Mouse (Mus musculus) limb, embryonic 15.5 days (tissue): ENCODE results near the gene Prex1. TPM values are rescaled to one million over a fixed set of nuclear protein-coding genes. Genes with fewer than 3 reads are reported as not detected.

Source experiments
- ATAC-seq: fragments of 200-750 bp; cut with Nextera tagmentation; 2 replicates; pipeline ENCODE4 v1.8.0; 2017; ENCODE audit warnings: low read depth, moderate TSS enrichment; ENCODE audit not compliant: insufficient number of reproducible peaks, low FRiP score, low TSS enrichment
- H3K27ac ChIP-seq: fragments of 300-500 bp; sonication (generic); 2 replicates; pipeline ENCODE4 v1.5.1; 2015; ENCODE audit warnings: moderate library complexity, mild to moderate bottlenecking, inconsistent platforms
- H3K27me3 ChIP-seq: fragments of 300-500 bp; sonication (generic); 2 replicates; pipeline ENCODE4 v1.6.1; 2015; ENCODE audit warnings: inconsistent platforms
- H3K36me3 ChIP-seq: fragments of 300-500 bp; sonication (generic); 2 replicates; pipeline ENCODE4 v1.6.1; 2015; ENCODE audit warnings: inconsistent platforms
- H3K4me1 ChIP-seq: fragments of 300-500 bp; sonication (generic); 2 replicates; pipeline ENCODE4 v1.6.1; 2015; ENCODE audit warnings: inconsistent platforms
- H3K4me2 ChIP-seq: fragments of 300-500 bp; sonication (generic); 2 replicates; pipeline ENCODE4 v1.6.1; 2015; ENCODE audit warnings: mild to moderate bottlenecking, inconsistent platforms
- H3K4me3 ChIP-seq: fragments of 300-500 bp; sonication (generic); 2 replicates; pipeline ENCODE4 v1.5.1; 2015; ENCODE audit warnings: mild to moderate bottlenecking, inconsistent platforms
- H3K9ac ChIP-seq: fragments of 300-500 bp; sonication (generic); 2 replicates; pipeline ENCODE4 v1.6.1; 2015; ENCODE audit warnings: inconsistent platforms
- H3K9me3 ChIP-seq: fragments of 300-500 bp; sonication (generic); 2 replicates; pipeline ENCODE4 v1.6.1; 2016; ENCODE audit warnings: inconsistent platforms
- WGBS: fragments of 180-500 bp; shearing (Covaris S2); methylation state at CpG from one replicate; pipeline ENCODE4 v1.1.7; 2015; 5-methylcytosine and 5-hydroxymethylcytosine counted together
- polyA plus RNA-seq: library from polyadenylated mRNA; unstranded; fragments of >200 nt; fragmentation: Nextera tagmentation; extraction: Ambion mirVana; gene quantifications from 2 replicates; pipeline ENCODE4 v1.2.1, GENCODE M21; 2015

Prex1 gene
- polyA plus RNA-seq, 1 experiment from 2014 or later, result 19.1 TPM

- no peak for ATAC-seq
- Histone ChIP-seq H3K27me3 (no peaks in the 10 kb centered on the region), H3K4me2 (no peak overlapping the region), H3K4me1 (peaks cover 14% of the 10 kb centered on the region), H3K9me3 (no peaks in the 10 kb centered on the region), H3K36me3 (peaks cover 9% of the 10 kb centered on the region; the same call in 1 of the 2 replicates), H3K4me3 (no peak overlapping the region), H3K9ac (no peak overlapping the region), H3K27ac (no peak overlapping the region)
- WGBS, result 39% methylated on average over 9 of the region's 9 CpGs
Observed at GRCm38 (mm10) chr2:166623081-166623567, 90.5 kb downstream of the Prex1 start.

DNA sequence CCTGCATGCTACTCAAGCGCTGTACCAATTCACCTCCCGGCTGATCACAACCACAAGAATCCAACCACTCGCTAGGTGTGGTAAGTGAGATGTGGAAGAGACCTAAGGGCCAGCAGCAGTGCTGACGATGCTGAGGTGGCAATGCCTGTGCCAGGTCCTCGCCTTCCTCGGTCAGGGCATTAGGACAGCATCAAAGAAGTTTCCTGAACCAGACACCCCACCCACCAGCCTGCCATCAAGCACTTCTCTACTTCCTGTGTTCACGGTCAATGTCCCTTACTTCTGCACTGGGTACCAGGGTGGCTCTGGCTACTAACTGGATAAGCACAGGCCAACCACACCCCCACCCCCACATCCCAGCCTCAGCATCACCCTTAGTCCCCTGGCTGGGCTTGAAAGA, 91.0 kb downstream of the Prex1 start:
- 0 out of 2 replicates have a peak, but pooled peaks cover 9% of the 10 kb centered on the region for H3K36me3 ChIP-seq
- no peak overlapping the region for H3K4me2 ChIP-seq
- no peak overlapping the region for H3K4me3 ChIP-seq
- 66% methylated on average over 7 of the region's 7 CpGs for WGBS
- H3K27me3 ChIP-seq, result no peaks in the 10 kb centered on the region
- ATAC-seq, result no peak
- H3K9ac ChIP-seq, result no peak overlapping the region
- peaks cover 14% of the 10 kb centered on the region for H3K4me1 ChIP-seq
- H3K9me3 ChIP-seq, result no peaks in the 10 kb centered on the region
- no peak overlapping the region for H3K27ac ChIP-seq

DNA sequence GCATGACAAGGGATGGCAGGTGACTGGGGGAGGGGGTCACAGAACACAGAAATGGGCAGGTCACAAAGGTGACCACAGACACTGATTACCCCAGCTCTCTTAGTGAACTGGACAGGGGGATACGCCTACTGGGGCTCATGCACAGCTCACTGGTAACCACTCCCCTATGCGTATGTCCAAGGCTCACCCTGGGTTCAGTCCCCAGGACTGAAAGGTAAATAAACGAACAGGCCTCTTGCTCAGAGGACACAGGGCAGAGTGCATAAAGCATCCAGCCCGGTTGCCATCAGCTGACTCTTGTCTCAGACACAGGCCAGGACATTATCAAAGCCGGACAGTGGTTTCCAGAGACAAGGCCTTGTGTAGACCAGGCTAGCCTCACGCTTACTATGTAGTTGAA, 91.6 kb downstream of the Prex1 start:
- Histone ChIP-seq H3K9me3 (no peaks in the 10 kb centered on the region), H3K4me1 (peaks cover 14% of the 10 kb centered on the region), H3K27me3 (no peaks in the 10 kb centered on the region), H3K4me2 (no peak overlapping the region), H3K27ac (no peak overlapping the region), H3K9ac (no peak overlapping the region), H3K4me3 (no peak overlapping the region), H3K36me3 (0 out of 2 replicates have a peak, but pooled peaks cover 9% of the 10 kb centered on the region)
- WGBS, result 86% methylated on average over 6 of the region's 6 CpGs
- ATAC-seq, result no peak

DNA sequence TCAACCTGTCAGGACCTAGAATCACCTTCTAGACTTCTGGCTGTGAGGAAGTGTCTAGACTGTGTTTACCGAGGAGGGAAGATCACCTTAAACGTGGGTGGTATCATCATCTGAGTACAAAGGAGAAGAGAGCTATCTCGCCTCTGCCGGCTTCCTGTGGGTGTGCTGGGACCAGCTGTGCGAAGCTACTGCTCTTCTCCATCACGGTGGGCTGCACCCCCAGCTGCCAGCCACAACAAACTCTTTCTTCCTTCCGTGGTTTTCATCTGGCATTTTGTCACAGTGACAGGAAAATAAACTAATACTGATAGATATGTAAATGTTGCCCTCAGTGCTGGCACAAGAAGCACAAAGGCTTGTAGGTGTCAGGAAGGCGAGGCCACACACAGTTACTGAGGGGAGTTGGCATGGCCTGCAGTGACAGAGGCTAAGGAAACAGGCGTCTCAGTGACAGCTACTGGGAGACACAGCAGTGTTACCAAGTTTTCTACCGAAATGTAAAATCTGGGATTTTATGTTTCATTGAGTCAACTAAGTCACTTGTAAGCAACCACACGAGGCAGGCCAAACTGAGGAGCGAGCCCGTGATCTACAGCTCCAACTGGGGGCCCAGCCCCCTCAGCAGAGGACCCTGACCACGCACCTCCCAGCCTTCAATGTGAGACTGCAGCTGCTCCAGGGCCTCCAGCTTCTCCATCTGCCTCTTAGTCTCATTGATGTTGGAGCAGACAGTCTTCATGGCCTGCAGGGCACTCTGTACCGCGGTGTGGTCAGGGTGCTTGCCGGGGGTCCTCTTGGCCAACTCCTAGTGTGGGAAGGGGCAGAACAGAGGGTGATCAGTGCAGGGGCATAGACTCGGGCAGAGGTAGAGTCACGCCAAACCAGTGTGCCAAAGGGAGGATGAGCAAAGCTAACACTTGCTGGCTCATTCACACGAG, 92.8 kb downstream of the Prex1 start:
- no peaks in the 10 kb centered on the region for H3K27me3 ChIP-seq
- 66% methylated on average over 20 of the region's 20 CpGs for WGBS
- H3K9ac ChIP-seq, result no peak overlapping the region
- H3K4me3 ChIP-seq, result no peak overlapping the region
- H3K9me3 ChIP-seq, result no peaks in the 10 kb centered on the region
- 0 out of 2 replicates have a peak, but pooled peaks cover 9% of the 10 kb centered on the region for H3K36me3 ChIP-seq
- H3K27ac ChIP-seq, result no peak overlapping the region; the same call in 1 of the 2 replicates
- peaks cover 14% of the 10 kb centered on the region for H3K4me1 ChIP-seq
- H3K4me2 ChIP-seq, result no peak overlapping the region
- ATAC-seq, result no peak

- 66% methylated on average over 10 of the region's 10 CpGs for WGBS
- Histone ChIP-seq H3K4me1 (peaks cover 14% of the 10 kb centered on the region), H3K27me3 (no peaks in the 10 kb centered on the region), H3K4me3 (no peak overlapping the region), H3K4me2 (no peak overlapping the region), H3K36me3 (0 out of 2 replicates have a peak, but pooled peaks cover 9% of the 10 kb centered on the region), H3K27ac (no peak overlapping the region), H3K9ac (no peak overlapping the region), H3K9me3 (no peaks in the 10 kb centered on the region)
- ATAC-seq, result no peak
Observed at GRCm38 (mm10) chr2:166619906-166620490, 93.6 kb downstream of the Prex1 start.

GRCm38 (mm10) chr2:166619270-166619669, 94.4 kb downstream of the Prex1 start:
- no peak for ATAC-seq

GRCm38 (mm10) chr2:166617706-166618105, 95.9 kb downstream of the Prex1 start:
- 93% methylated on average over 5 of the region's 5 CpGs for WGBS
- H3K36me3 ChIP-seq, result peaks cover 14% of the 10 kb centered on the region; the same call in 1 of the 2 replicates
- H3K27me3 ChIP-seq, result no peaks in the 10 kb centered on the region
- ATAC-seq, result no peak
- H3K9ac ChIP-seq, result no peak overlapping the region
- no peak overlapping the region for H3K4me2 ChIP-seq
- no peaks in the 10 kb centered on the region for H3K9me3 ChIP-seq
- H3K4me1 ChIP-seq, result peaks cover 3% of the 10 kb centered on the region
- no peak overlapping the region for H3K4me3 ChIP-seq
- H3K27ac ChIP-seq, result no peak overlapping the region

More at GRCm38 (mm10) chr2:166619270-166619669, 94.4 kb downstream of the Prex1 start:
- H3K9me3 ChIP-seq, result no peaks in the 10 kb centered on the region
- 85% methylated on average over 5 of the region's 5 CpGs for WGBS
- 0 out of 2 replicates have a peak, but pooled peaks cover 9% of the 10 kb centered on the region for H3K36me3 ChIP-seq
- H3K4me3 ChIP-seq, result no peak overlapping the region
- H3K27ac ChIP-seq, result no peak overlapping the region
- H3K4me1 ChIP-seq, result peaks cover 14% of the 10 kb centered on the region
- no peak overlapping the region for H3K9ac ChIP-seq
- no peak overlapping the region for H3K4me2 ChIP-seq
- H3K27me3 ChIP-seq, result no peaks in the 10 kb centered on the region

DNA sequence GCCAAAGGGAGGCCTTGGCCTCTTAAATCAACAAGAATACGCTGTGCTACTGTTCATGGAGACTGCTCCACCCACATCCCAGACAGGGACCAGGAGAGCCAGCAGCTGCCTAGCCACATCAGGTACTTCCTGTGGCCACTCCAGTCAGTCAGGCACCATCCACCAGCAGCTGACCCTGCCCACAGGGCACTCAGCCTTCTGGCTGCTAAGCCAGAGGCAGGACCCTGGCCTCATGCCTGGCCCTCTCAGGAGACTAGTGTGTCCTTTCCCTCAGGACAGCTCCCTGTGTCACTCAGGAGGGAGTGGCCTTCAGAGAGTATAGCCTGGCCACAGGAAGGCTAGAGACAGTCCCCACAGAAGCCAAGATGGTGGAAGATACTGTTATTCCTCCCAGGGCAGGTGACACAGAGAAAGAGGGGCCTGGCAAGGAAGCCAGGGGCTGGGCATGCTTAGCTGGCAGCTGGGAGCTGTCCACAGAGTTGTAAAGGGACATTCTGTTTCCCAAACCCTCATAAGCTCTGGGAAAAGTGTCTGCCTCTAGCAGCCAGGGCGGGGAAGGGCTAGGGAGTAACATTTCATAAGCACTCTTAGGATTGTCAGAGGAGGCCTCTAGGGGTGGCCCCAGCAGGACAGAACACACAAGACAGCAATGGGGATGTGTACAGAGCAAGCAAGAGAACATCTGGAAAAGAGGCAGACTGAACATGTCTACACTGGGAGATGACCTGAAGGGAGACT, 98.1 kb downstream of the Prex1 start:
- Histone ChIP-seq H3K4me1 (no peaks in the 10 kb centered on the region), H3K27me3 (no peaks in the 10 kb centered on the region), H3K4me2 (no peak overlapping the region), H3K9ac (no peak overlapping the region), H3K9me3 (no peaks in the 10 kb centered on the region), H3K4me3 (no peak overlapping the region), H3K27ac (no peak overlapping the region), H3K36me3 (peaks cover 15% of the 10 kb centered on the region; the same call in 1 of the 2 replicates)
- 71% methylated on average over 2 of the region's 2 CpGs for WGBS
- no peak for ATAC-seq

DNA sequence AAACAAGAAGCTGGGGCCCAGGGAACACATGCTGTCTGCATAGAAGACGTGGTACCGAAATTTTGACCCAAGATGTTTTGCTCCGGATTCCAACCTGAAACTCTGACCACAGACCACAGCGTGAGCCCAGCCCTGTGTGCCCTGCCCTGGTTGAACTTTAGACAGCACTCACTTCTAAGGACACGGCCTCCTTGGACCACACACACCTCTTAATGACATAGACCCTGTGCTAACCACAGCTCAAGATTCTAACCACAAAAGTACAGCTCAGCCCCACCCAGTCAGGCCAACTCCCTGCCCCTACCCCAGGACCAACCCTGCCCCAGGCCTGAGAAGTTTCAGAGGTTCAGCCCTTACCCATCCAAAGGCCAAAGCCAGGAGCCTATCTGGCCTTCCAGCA, 103.4 kb downstream of the Prex1 start:
- no peak for ATAC-seq
- no peaks in the 10 kb centered on the region for H3K27me3 ChIP-seq
- H3K36me3 ChIP-seq, result peaks cover 6% of the 10 kb centered on the region; the same call in 1 of the 2 replicates
- H3K4me2 ChIP-seq, result no peak overlapping the region
- no peak overlapping the region for H3K9ac ChIP-seq
- no peaks in the 10 kb centered on the region for H3K9me3 ChIP-seq
- H3K27ac ChIP-seq, result no peak overlapping the region
- peaks cover 29% of the 10 kb centered on the region for H3K4me1 ChIP-seq
- WGBS, result 85% methylated on average over 5 of the region's 5 CpGs
- no peak overlapping the region for H3K4me3 ChIP-seq

DNA sequence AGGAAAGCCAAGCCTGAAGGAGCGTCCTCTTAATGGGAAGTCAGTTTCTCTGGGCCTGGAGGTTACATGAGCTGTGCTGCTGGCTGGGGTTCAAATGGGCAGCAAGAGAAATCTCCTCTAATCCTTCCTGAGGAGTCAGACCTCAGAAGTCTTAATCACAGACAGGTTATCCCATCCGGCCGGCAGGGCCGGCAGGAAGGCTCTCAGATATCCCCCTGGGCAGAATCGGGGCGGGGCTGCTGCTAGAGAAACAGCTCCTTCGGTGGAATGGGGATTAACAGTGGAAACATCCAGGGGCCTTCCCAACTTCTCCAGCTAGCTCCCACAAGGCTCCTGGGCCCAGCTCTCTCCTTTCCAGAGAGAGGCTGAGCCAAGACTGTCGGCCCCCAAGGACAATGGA, 105.1 kb downstream of the Prex1 start:
- Histone ChIP-seq H3K9ac (no peak overlapping the region), H3K27me3 (no peaks in the 10 kb centered on the region), H3K4me2 (no peak overlapping the region), H3K4me1 (peaks cover 35% of the 10 kb centered on the region), H3K36me3 (peaks cover 6% of the 10 kb centered on the region; the same call in 1 of the 2 replicates), H3K9me3 (no peaks in the 10 kb centered on the region), H3K4me3 (no peak overlapping the region), H3K27ac (peak overlapping the region; percentile 43)
- 18% methylated on average over 8 of the region's 8 CpGs for WGBS
- 0 out of 2 replicates have a peak, but pooled peaks have one; percentile 9 for ATAC-seq

- no peak overlapping the region for H3K9ac ChIP-seq
- H3K4me3 ChIP-seq, result no peak overlapping the region
- no peaks in the 10 kb centered on the region for H3K9me3 ChIP-seq
- H3K27ac ChIP-seq, result 0 out of 2 replicates have a peak overlapping the region, but pooled peaks have one; percentile 43
- no peak for ATAC-seq
- peaks cover 35% of the 10 kb centered on the region for H3K4me1 ChIP-seq
- H3K36me3 ChIP-seq, result no peaks in the 10 kb centered on the region
- H3K27me3 ChIP-seq, result no peaks in the 10 kb centered on the region
- 65% methylated on average over 17 of the region's 17 CpGs for WGBS
- H3K4me2 ChIP-seq, result no peak overlapping the region
Observed at GRCm38 (mm10) chr2:166606481-166607245, 107.0 kb downstream of the Prex1 start.
